Mouse (Mus musculus) T-cell, adult 66 days (primary cell): ENCODE measurements around the gene Ttc39a. TPM values are rescaled to one million over a fixed set of nuclear protein-coding genes. Genes with fewer than 3 reads are reported as not detected.

ENCODE experiments used
- total RNA-seq, 2 experiments: library from RNA; stranded (reverse); gene quantifications; 3 replicates in 1 of 2; 4 replicates in 1 of 2; pipeline ENCODE4 v1.2.4; 2023

Gene Ttc39a
- under 1 TPM in 1 of 2 experiments, not detected in 1; 0.44 TPM for total RNA-seq

DNA sequence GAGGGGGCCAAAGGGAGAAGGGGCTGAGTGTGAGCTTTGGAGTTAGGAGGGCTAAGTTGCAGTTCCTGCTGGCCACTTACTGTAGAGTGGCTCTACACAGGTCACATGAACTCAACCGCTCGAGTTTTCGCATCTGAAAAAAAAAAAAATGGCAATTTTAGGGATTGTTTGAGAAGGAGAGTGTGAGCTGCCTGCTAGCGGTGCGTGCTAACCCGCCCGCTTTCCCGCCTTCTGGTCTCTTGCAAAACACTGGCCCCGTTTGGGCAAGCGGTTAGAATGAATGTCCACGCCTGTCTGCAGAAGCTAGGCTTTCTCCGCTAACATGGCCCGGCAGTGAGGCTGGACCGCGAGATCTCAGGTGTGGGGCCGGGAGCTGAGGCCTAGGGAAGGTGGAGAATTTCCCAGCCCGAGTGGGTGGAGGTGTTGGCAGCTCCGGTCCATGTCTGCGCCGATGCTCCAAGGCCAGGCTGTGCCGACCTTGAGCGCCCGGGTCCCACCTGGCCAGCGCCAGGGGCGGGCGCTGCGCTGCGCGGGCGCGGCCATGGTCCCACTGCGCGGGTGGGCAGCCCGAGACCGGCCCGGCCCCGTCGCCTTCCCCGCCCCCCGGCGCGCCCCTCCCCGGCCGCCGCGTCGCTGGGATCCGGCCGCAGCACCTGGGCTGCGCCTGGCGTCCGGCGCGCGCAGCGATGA lies at the start of gene Ttc39a:
Ttc39a (plus strand) TSS at position 138 of the 690 bp plus-strand sequence.

DNA sequence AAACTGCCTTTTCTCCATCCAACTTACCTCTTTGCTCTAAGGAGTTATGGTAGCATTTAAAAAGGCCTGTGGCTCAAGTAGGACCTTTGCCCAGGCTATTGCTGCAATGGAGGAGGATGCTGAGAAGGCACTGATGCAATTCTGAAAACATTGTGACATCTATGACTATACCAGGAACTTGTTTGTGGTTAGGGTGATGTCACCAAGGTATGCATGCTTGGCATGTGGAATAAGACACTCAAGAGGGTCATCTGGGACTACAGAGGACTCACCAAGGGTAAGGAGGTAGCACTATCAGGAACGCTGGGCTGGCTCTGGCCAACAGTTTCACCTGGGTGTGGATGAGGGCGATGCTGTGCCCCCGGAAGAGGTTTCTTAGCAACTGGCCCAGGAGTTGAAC lies 78.2 kb downstream of the Ttc39a start, which contains the start of gene Rnf11:
Rnf11 (minus strand) TSS at position 108 of the 400 bp plus-strand sequence.

Other genes starting within 250 kb of the Ttc39a start
- gene Osbpl9, start 204.4 kb upstream of the Ttc39a start, total RNA-seq = 100 to 1,000 TPM; 130 to 143 TPM
- not detected for gene Calr4, start 172.1 kb upstream of the Ttc39a start, total RNA-seq
- 100 to 1,000 TPM in 1 of 2 experiments, 10 to 100 TPM in 1; 98.4 to 109 TPM for gene Eps15, start 126.4 kb upstream of the Ttc39a start, total RNA-seq
- 10 to 100 TPM; 14.0 to 16.3 TPM for gene Rnf11, start 78.1 kb downstream of the Ttc39a start, total RNA-seq
- gene 4930522H14Rik, start 124.7 kb downstream of the Ttc39a start, total RNA-seq = not detected